Mouse (Mus musculus): ENCODE data around the gene Fcgr2b.

- TF ChIP-seq CTCF (IDR thresholded peaks at IDR 0.05; ENCODE audit: control insufficient read depth, insufficient read depth, insufficient replicate concordance, low read depth, low read length): no peak
- no peak for TF ChIP-seq POLR2A (IDR thresholded peaks at IDR 0.05; ENCODE audit: control insufficient read depth, low read depth, low read length)
Measured at GRCm38 (mm10) chr1:170927378-170927777, 49.0 kb downstream of the Fcgr2b start, which contains the start of gene Fcrla.

Measured in testis, adult 2 months (tissue).